In the genomic region with DNA sequence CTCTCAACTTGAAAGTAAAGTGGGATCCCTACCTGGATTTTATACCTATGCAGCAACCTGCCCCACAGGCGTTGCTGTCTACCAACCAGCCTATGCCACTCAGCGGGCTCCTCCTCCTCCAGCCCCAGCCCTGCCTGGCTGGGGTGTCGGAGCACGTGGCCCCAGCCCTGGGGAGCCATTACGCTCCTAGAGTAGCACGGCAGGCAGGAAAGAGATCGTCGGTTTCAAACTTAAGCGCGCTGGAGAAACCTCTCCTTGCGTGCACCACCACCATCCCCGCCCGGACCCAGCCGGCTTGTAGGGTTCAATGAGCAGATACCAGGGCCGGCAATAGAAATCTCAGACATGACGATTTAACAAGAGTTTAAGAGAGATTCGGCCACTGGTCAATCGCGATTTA, we compare ENCODE assay signal across 8 mouse cellular contexts. TPM values are rescaled to one million over a fixed set of nuclear protein-coding genes. Genes with fewer than 3 reads are reported as not detected.
DNase-seq lines count a peak whose midpoint lies in the region; ATAC-seq and TF ChIP-seq lines count a peak whose summit lies in the region.

No protein-coding gene starts in this region.

- WGBS in forebrain, embryonic 16.5 days = 0% methylated on average over 19 of the region's 19 CpGs
- 0% methylated on average over 19 of the region's 19 CpGs for WGBS in liver, embryonic 16.5 days (ENCODE audit: insufficient replicate concordance)
- WGBS in neural tube, embryonic 12.5 days = 1% methylated on average over 19 of the region's 19 CpGs

- in situ Hi-C loops in ES-E14 (cut with MboI; ENCODE audit: low sequenced_read_pairs in 2 of 2, unreplicated experiment in 2 of 2) = no loop called here

- no peak for TF ChIP-seq CTCF in testis, adult 2 months (IDR thresholded peaks at IDR 0.05; ENCODE audit: control insufficient read depth, insufficient read depth, insufficient replicate concordance, low read depth, low read length)

- H3K4me1 ChIP-seq in ES-E14 (ENCODE audit: control insufficient read depth in 2 of 2, insufficient read depth in 2 of 2, low read length in 2 of 2, poor library complexity in 1 of 2) = peaks cover 0 to 12% of the 10 kb centered on the region in 2 experiments; a peak in 2 of 4 replicates
- H3K4me1 ChIP-seq in forebrain, embryonic 16.5 days (replicated peaks; ENCODE audit: control insufficient read depth, insufficient read depth, low read length) = peaks cover 20% of the 10 kb centered on the region
- peaks cover 64% of the 10 kb centered on the region for H3K4me1 ChIP-seq in liver, embryonic 16.5 days (ENCODE audit: control insufficient read depth, low read depth, low read length)
- H3K4me1 ChIP-seq in neural tube, embryonic 12.5 days = peaks cover 23% of the 10 kb centered on the region
- peaks cover 16% of the 10 kb centered on the region for H3K4me1 ChIP-seq in testis, adult 2 months (ENCODE audit: control insufficient read depth, insufficient read depth, low read length)

- H3K9ac ChIP-seq in ES-E14 (ENCODE audit: insufficient read depth, low read depth, low read length, poor library complexity, severe bottlenecking) = peak overlapping the region; percentile 93
- peak overlapping the region; percentile 76 for H3K9ac ChIP-seq in forebrain, embryonic 16.5 days (replicated peaks; ENCODE audit: low read depth, low read length)
- peak overlapping the region; percentile 80 for H3K9ac ChIP-seq in liver, embryonic 16.5 days (ENCODE audit: low read depth, low read length)
- peak overlapping the region; percentile 79 for H3K9ac ChIP-seq in neural tube, embryonic 12.5 days

- no peak for TF ChIP-seq POLR2A in testis, adult 2 months (IDR thresholded peaks at IDR 0.05; ENCODE audit: control insufficient read depth, low read depth, low read length)

- peaks cover 2% of the 10 kb centered on the region; the same call in 1 of the 2 replicates for H3K36me3 ChIP-seq in ES-E14 (ENCODE audit: control insufficient read depth, insufficient read depth, low read length, poor library complexity, severe bottlenecking)
- no peaks in the 10 kb centered on the region for H3K36me3 ChIP-seq in forebrain, embryonic 16.5 days (ENCODE audit: control insufficient read depth, insufficient read depth)
- no peaks in the 10 kb centered on the region for H3K36me3 ChIP-seq in liver, embryonic 16.5 days (ENCODE audit: control insufficient read depth, insufficient read depth)
- H3K36me3 ChIP-seq in neural tube, embryonic 12.5 days = no peaks in the 10 kb centered on the region; the same call in 1 of the 2 replicates
- no peaks in the 10 kb centered on the region for H3K36me3 ChIP-seq in testis, adult 2 months (ENCODE audit: control insufficient read depth, insufficient read depth, low read length)

- no peaks in the 10 kb centered on the region for H3K9me3 ChIP-seq in ES-E14 (ENCODE audit: control insufficient read depth, insufficient read depth, low read depth, low read length)
- H3K9me3 ChIP-seq in forebrain, embryonic 16.5 days (ENCODE audit: control insufficient read depth, low read length) = no peaks in the 10 kb centered on the region
- H3K9me3 ChIP-seq in liver, embryonic 16.5 days (replicated peaks; ENCODE audit: control insufficient read depth, low read length) = no peaks in the 10 kb centered on the region
- no peaks in the 10 kb centered on the region for H3K9me3 ChIP-seq in neural tube, embryonic 12.5 days

- peak overlapping the region; percentile 90 for H3K4me2 ChIP-seq in forebrain, embryonic 16.5 days (ENCODE audit: low read length)
- peak overlapping the region; percentile 100 for H3K4me2 ChIP-seq in liver, embryonic 16.5 days (ENCODE audit: low read depth, low read length)
- H3K4me2 ChIP-seq in neural tube, embryonic 12.5 days (replicated peaks) = peak overlapping the region; percentile 87

- peak; percentile 62 for ATAC-seq in forebrain, embryonic 16.5 days
- ATAC-seq in liver, embryonic 16.5 days (ENCODE audit: low read depth) = peak; percentile 67
- peak; percentile 65 for ATAC-seq in neural tube, embryonic 12.5 days (ENCODE audit: low FRiP score, low read depth)

- H3K27me3 ChIP-seq in forebrain, embryonic 16.5 days (replicated peaks; ENCODE audit: control insufficient read depth, insufficient read depth, low read length) = no peaks in the 10 kb centered on the region
- no peaks in the 10 kb centered on the region for H3K27me3 ChIP-seq in liver, embryonic 16.5 days (ENCODE audit: control insufficient read depth, insufficient read depth, low read depth, low read length)
- no peaks in the 10 kb centered on the region for H3K27me3 ChIP-seq in neural tube, embryonic 12.5 days (replicated peaks)
- H3K27me3 ChIP-seq in testis, adult 2 months (ENCODE audit: control insufficient read depth, insufficient read depth, low read length) = no peaks in the 10 kb centered on the region

- H3K4me3 ChIP-seq in ES-E14 (ENCODE audit: insufficient read depth in 1 of 2, low read depth in 1 of 2, low read length in 2 of 2, poor library complexity in 1 of 2, severe bottlenecking in 1 of 2) = peak overlapping the region; percentile 80 to 83
- H3K4me3 ChIP-seq in forebrain, embryonic 16.5 days (replicated peaks; ENCODE audit: low read length) = peak overlapping the region; percentile 70
- peak overlapping the region; percentile 77 for H3K4me3 ChIP-seq in liver, embryonic 16.5 days (ENCODE audit: low read depth, low read length)
- H3K4me3 ChIP-seq in neural tube, embryonic 12.5 days = peak overlapping the region; percentile 74
- H3K4me3 ChIP-seq in testis, adult 2 months (ENCODE audit: control insufficient read depth, low read depth, low read length) = peak overlapping the region; percentile 92

- H3K27ac ChIP-seq in ES-E14 (ENCODE audit: insufficient read depth, low read depth, low read length, poor library complexity, severe bottlenecking) = peak overlapping the region; percentile 89
- H3K27ac ChIP-seq in forebrain, embryonic 16.5 days (ENCODE audit: low read length) = peak overlapping the region; percentile 93
- peak overlapping the region; percentile 80 for H3K27ac ChIP-seq in liver, embryonic 16.5 days (ENCODE audit: low read length)
- peak overlapping the region; percentile 77 for H3K27ac ChIP-seq in neural tube, embryonic 12.5 days
- H3K27ac ChIP-seq in testis, adult 2 months (ENCODE audit: control insufficient read depth, insufficient read depth, low read depth, low read length) = no peak overlapping the region

- DNase-seq in ES-E14 (ENCODE audit: low read depth, low spot score) = peak; percentile 27
- DNase-seq in cerebellum, adult 18-20 months = peak; percentile 59 to 60
- peak; percentile 30 for DNase-seq in heart, postnatal 25 days (ENCODE audit: low spot score)
- DNase-seq in layer of hippocampus, adult 11-12 months (ENCODE audit: low spot score) = peak; percentile 62

- intact Hi-C loops in heart, postnatal 25 days (cut with DNase I) = no loop called here

TF ChIP-seq in ES-E14, 5 proteins besides CTCF, POLR2A, EP300 and RAD21:
- TF ChIP-seq CHD2 (IDR thresholded peaks at IDR 0.05; ENCODE audit: low read depth, low read length) (no peak), HCFC1 (IDR thresholded peaks at IDR 0.05; ENCODE audit: borderline replicate concordance, insufficient read depth, low read length) (no peak), ZNF384 (IDR thresholded peaks at IDR 0.05; ENCODE audit: low read depth, low read length) (no peak), ZC3H11A (IDR thresholded peaks at IDR 0.05; ENCODE audit: borderline replicate concordance, low read depth, low read length) (no peak), MAFK (IDR thresholded peaks at IDR 0.05; ENCODE audit: insufficient read depth, low read depth, low read length) (no peak)

RNA-seq across cellular contexts. Expression of gene Tfap4, which starts 1.7 kb away (rescaled TPM):
- 15.4 and 19.0 TPM in 2 replicates for total RNA-seq in ES-E14 (2012; rRNA removed)
- polyA plus RNA-seq in forebrain, embryonic 16.5 days (2015; fragmentation: Nextera tagmentation; extraction: Ambion mirVana) = 13.2 and 14.9 TPM in 2 replicates
- total RNA-seq in heart, postnatal 25 days (2021) = 1 to 10 TPM; 3.5 to 4.2 TPM
- 4.7 and 4.8 TPM in 2 replicates for polyA plus RNA-seq in liver, embryonic 16.5 days (2015; fragmentation: Nextera tagmentation; extraction: Ambion mirVana)
- 13.5 and 14.2 TPM in 2 replicates for polyA plus RNA-seq in neural tube, embryonic 12.5 days (2016; fragmentation: Nextera tagmentation; extraction: Ambion mirVana)
- polyA plus RNA-seq in testis, adult 2 months (2012; rRNA removed) = 1.9 TPM in 2 replicates

RNA-seq across cellular contexts. Expression of gene Srl, which starts 16.3 kb away (rescaled TPM):
- total RNA-seq in ES-E14 (2012; rRNA removed) = 24.0 and 28.0 TPM in 2 replicates
- polyA plus RNA-seq in forebrain, embryonic 16.5 days (2015; fragmentation: Nextera tagmentation; extraction: Ambion mirVana) = 45.2 and 48.8 TPM in 2 replicates
- total RNA-seq in heart, postnatal 25 days (2021) = 1,000 to 10,000 TPM; 1,004 to 1,109 TPM
- polyA plus RNA-seq in liver, embryonic 16.5 days (2015; fragmentation: Nextera tagmentation; extraction: Ambion mirVana) = 2.9 and 4.4 TPM in 2 replicates
- 30.2 and 33.2 TPM in 2 replicates for polyA plus RNA-seq in neural tube, embryonic 12.5 days (2016; fragmentation: Nextera tagmentation; extraction: Ambion mirVana)
- 2.2 and 6.1 TPM in 2 replicates for polyA plus RNA-seq in testis, adult 2 months (2012; rRNA removed)

RNA-seq across cellular contexts. Expression of gene Glis2, which starts 36.6 kb away (rescaled TPM):
- 18.2 and 19.6 TPM in 2 replicates for total RNA-seq in ES-E14 (2012; rRNA removed)
- 10.8 and 12.1 TPM in 2 replicates for polyA plus RNA-seq in forebrain, embryonic 16.5 days (2015; fragmentation: Nextera tagmentation; extraction: Ambion mirVana)
- total RNA-seq in heart, postnatal 25 days (2021) = 10 to 100 TPM; 16.6 to 20.3 TPM
- polyA plus RNA-seq in liver, embryonic 16.5 days (2015; fragmentation: Nextera tagmentation; extraction: Ambion mirVana) = 2.1 and 2.5 TPM in 2 replicates
- polyA plus RNA-seq in neural tube, embryonic 12.5 days (2016; fragmentation: Nextera tagmentation; extraction: Ambion mirVana) = 36.5 and 36.7 TPM in 2 replicates
- polyA plus RNA-seq in testis, adult 2 months (2012; rRNA removed) = 3.7 and 4.2 TPM in 2 replicates
